ENCODE assay signal across 8 mouse cellular contexts in genomic region chr5:142928749-142929399, GRCm38 (mm10). TPM values are rescaled to one million over a fixed set of nuclear protein-coding genes. Genes with fewer than 3 reads are reported as not detected.
A peak's percentile ranks its signal among the peaks of the same experiment; 100 is the strongest.
DNase-seq lines count a peak whose midpoint lies in the region; ATAC-seq lines count a peak whose summit lies in the region.

No protein-coding gene starts in this region.

- peak; percentile 56; the same call in 1 of the 2 replicates for ATAC-seq in frontal cortex, adult (ENCODE audit: low TSS enrichment)
- ATAC-seq in hematopoietic stem cell, adult 5-6 weeks (replicated peaks in 1 of 2; ENCODE audit: insufficient read depth in 1 of 2, low FRiP score in 2 of 2, low TSS enrichment in 1 of 2, low read depth in 1 of 2, poor library complexity in 2 of 2, severe bottlenecking in 2 of 2) = peak; percentile 72 to 78

- DNase-seq in CD8-positive naive resting alpha-beta T cell, adult 2 months (ENCODE audit: low read depth in 2 of 2, low spot score in 2 of 2) = peak; percentile 63
- peak; percentile 84 to 89 for DNase-seq in adrenal gland, postnatal 36 days
- peak; percentile 55 to 70 for DNase-seq in layer of hippocampus, postnatal 10 days (ENCODE audit: low spot score in 2 of 2)
- peak; percentile 88 for DNase-seq in lung, postnatal 10 days
- peak; percentile 62 for DNase-seq in ovary, postnatal 14 days (ENCODE audit: low spot score)
- DNase-seq in thymus, postnatal 25 days = peak; percentile 86

RNA-seq across cellular contexts. Expression of gene Actb, which starts 22.3 kb away (rescaled TPM):
- total RNA-seq in adrenal gland, postnatal 36 days (2021) = 1,000 to 10,000 TPM; 3,336 to 3,351 TPM
- 2,681 and 4,323 TPM in 2 replicates for total RNA-seq in hematopoietic stem cell, adult 5-6 weeks (2017)
- total RNA-seq in layer of hippocampus, postnatal 10 days (2021) = 1,000 to 10,000 TPM; 4,137 to 4,167 TPM

RNA-seq across cellular contexts. Expression of gene Fscn1, which starts 31.3 kb away (rescaled TPM):
- total RNA-seq in adrenal gland, postnatal 36 days (2021) = 10 to 100 TPM; 33.6 to 42.0 TPM
- total RNA-seq in hematopoietic stem cell, adult 5-6 weeks (2017) = 6.3 and 7.0 TPM in 2 replicates
- 100 to 1,000 TPM; 420 to 424 TPM for total RNA-seq in layer of hippocampus, postnatal 10 days (2021)

RNA-seq across cellular contexts. Expression of gene Fbxl18, which starts 33.7 kb away (rescaled TPM):
- 10 to 100 TPM; 10.8 to 13.9 TPM for total RNA-seq in adrenal gland, postnatal 36 days (2021)
- 1.8 and 5.8 TPM in 2 replicates for total RNA-seq in hematopoietic stem cell, adult 5-6 weeks (2017)
- total RNA-seq in layer of hippocampus, postnatal 10 days (2021) = 10 to 100 TPM; 38.5 to 40.1 TPM

Comparison
In these comparisons a context has a peak if more than half of its experiments do, and no peak if none do; other contexts are left out.
1. Peak in every context shown above with its lines: DNase-seq and ATAC-seq.
2. RNA of gene Fscn1, which starts 31.3 kb away (total RNA-seq): 420 to 424 TPM in layer of hippocampus, postnatal 10 days; 33.6 to 42.0 TPM in adrenal gland, postnatal 36 days and 6.3 to 7.0 TPM in hematopoietic stem cell, adult 5-6 weeks; every median in the first group is over 4 times any median in the second.